Mouse (Mus musculus): Measurements from ENCODE around the gene Nop2.
A peak's percentile ranks its signal among the peaks of the same experiment; 100 is the strongest.

Gene Nop2

DNA sequence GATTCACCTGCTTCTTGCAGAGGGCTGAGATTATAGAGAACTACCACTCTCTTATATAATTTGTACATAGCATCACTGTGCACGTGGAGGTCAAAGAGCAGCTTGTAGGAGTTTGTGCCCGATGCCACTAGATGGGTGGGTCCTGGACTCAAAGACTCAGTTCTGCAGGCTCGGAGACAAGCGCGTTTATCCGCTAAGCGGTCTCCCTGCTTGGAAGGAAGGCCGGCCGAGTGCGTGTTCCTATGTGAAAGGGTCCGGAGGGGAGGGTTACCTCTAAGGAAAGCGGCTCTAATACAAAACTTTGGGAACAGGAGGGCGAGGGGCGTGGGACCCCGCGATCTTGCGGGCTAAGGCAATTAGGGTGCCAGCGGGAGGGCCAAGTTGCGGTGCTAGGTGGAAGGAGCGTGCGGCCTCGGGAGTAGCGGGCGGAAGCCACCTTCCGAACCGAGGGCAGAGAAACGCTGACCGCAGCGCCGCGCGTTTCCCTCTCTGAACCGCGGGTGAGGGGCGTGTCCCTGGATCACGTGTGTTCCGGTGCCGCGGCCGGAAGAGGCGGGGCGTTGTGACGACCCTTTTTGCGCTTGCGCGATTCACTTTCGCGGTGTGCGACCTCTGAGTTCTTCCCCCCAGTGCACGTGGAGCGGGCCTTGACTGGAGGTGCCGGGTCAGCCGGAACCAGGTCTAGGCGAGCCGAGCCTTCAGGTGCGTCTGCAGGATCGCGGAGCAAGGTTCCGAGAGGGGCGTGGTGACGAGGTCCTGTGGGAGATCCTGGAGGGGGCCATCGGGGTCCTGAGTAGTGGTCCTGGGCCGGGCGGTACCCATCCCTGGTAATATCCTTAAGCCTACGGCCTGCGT lies at the start of gene Nop2:
Gene Nop2, plus strand, starts transcription at position 608 of the 855 bp plus-strand sequence.
- DNase-seq: peak; percentile 91 to 94

DNA sequence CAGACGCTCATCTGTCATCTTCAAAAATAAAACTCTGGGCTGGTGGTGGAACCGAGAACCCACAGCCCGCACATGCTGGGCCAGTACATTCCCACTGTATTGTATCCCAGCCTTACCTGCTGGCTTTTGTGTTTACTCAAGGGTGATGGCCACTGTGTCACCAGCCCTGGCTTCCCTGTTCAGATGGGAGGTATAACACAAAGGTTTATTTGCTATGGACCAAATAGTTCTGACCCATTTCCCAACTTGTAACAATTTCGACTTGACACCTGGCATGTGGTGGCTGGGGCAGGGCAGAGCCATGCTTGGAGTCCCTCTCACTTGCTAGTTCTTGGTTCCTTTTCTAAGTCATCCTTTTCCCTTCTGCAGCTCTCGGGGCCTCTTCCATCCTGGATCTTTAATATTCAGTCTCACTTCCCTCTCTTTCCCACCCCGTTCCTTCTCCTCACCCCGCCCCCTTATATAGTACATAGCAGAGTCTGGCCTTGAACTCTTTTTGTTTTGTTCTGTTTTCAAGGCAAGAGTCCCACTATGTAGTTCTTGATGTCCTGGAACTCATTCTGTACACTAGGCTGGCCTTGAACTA lies 48.8 kb upstream of the Nop2 start:
- no peak for DNase-seq

DNA sequence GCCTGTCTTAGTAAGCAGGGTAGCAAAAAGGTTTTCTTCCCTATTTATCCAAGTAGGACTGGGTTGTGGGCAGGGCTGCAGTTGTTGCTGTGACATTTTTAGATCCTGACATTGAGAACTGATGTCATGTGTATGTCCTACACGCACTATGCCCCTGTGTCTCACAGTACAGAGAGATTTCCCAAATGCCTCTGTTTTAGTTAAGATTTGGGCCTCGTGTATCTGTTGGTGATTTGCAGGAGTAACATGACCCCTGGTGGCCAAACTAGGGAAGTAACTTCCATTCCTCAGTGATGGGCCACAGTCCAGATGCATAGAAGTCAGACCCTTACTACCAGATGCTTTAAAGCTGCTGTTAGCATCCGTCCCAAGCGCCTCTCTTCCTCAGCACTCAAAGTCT lies 47.3 kb upstream of the Nop2 start:
- peak; percentile 65 to 74 for DNase-seq

DNA sequence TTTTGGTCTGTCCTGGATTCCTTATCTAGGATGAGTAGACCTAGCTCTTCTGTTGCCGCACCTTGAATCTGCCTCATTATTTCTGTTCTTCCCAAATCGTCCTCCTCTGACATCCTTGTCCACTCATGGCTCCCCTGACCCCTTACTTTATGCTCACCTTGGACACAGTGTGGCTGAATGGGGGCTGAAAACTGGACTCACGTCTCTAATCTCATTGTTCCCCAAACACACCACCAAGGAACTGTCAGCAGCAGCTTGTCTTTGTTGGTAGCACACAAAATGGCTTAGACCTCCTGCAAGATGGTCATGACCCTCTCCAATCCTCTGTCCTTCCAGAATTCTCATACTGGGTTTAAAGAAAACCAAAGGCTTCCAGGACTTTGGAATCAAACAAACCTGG lies 43.8 kb upstream of the Nop2 start:
- DNase-seq: no peak

DNA sequence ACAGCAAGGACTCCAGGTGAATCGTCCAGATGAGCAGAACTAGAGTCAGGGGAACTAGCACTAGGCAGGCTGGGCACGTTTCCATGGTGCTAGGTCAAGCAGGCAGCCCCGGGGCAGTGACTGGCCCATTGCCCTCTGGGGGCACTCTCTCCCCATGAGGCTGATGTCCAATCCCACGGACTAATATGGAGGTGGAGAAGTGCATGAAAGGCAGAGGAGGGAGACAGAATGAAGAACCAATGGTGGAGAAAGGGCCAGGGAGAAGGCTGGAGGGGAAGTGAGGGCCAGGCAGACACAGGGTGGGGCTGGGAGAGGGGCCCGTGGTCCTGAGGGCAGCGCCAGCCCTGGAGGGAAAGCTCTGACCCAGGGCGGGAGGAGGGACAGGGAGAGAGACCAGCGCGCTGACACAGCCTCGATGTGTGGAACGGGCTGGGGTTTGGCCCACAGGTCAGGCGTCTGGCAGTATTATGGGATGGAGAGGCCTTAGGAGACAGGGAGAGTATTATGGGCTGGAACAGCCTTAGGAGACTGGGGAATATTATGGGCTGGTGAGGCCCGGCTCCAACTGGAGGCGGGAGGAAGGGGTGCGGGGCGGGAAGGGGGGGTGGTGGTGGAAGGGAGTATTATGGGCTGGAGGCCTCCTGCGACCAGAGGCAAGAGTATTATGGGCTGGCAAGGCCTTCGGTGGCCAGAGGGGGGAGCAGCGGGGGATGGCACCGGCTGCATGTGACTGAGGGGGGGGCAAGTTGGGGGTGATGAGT lies 43.0 kb upstream of the Nop2 start:
- DNase-seq: peak; percentile 92 to 93

DNA sequence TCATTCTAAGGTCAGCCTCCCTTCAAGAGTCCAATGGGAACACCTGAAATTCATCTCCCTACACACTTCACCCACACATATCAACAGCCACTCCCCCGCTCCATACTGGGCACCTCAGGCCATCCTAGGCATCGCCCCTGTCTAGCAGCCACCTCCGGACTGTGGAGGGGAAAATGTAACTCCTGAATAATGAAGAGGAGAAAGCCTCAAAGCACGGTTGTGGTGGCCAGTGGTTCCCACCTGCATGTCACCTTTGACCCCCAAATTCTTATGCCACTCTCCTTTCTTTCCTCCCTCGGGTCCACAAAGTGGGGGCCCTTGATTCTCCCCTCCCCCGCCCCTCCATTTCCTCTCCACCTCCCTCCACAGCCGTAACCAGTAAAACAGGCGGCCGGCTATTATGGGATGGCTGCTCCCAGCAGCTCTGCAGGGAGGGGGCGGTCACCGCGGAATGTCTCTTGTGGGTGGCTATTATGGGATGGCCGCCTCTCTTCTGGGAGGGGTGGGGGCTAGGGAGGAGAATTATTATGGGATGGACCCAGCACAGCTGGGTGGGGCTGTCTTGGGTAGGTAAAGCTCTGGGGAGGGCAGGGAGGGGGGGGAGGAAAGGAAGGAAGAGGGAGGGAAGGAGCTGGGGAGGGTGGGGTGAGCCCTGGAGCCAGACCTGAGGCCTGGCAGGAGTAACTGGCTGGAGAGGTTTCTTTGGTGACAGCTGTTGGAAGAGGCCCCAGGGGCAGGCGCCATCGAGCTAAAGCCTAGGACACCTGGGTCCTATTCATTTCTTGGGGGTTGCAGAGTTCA lies 42.0 kb upstream of the Nop2 start:
- peak; percentile 87 to 92 for DNase-seq

DNA sequence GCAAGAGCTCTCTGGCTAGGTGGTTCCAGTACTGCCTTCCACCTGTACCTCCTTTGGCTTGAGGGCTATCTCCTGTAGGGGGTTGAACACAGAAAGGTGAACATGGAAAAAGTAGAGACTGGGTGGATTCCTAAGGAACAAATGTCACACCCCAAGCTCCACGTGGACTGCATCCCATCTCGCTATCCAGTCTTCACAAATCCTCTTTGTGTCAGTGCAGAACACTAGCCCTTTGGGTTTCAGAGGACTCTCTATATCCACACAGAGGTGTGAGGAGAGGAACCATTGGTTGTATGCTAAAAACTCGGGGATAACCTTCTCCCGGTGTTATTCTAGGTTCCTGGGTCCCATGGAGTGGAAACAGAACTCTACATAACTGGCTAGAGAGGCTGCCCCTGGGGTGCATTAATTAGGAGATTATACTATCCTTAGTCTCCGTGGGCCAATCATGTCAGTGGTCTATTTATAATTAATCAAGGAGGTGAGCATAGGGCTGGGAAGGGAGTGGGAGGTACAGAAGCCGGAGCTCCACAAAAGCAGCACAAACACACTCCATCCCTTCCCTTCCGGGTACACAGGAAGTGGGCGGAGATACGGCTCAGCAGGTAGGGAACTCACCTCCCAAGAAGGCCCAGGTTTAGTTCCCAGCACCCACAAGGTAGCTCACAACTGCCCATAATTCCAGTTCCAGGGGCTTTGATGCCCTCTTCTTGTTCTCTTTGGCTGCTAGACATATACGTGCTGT lies 41.2 kb upstream of the Nop2 start:
- no peak for DNase-seq

DNA sequence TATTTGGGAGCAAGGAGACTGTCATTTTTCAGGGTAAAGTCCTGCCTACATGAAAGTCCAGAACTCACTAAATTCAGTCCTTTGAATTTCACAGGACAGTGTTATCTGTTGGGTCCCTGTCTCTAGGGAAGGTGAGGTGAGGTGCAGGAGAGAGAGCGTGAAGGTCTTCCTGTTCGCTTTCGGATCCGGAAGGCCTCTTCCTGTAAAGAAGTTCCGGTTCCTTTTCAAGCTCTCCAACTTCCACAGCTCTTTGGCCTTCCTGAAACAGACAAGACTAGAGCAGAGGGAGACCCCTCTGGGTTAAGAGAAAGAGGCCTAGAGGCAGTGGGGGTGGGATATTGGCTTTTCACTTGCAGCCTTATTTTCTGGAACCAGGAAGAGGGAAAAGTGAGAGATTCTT lies 39.3 kb upstream of the Nop2 start:
- DNase-seq: no peak

DNA sequence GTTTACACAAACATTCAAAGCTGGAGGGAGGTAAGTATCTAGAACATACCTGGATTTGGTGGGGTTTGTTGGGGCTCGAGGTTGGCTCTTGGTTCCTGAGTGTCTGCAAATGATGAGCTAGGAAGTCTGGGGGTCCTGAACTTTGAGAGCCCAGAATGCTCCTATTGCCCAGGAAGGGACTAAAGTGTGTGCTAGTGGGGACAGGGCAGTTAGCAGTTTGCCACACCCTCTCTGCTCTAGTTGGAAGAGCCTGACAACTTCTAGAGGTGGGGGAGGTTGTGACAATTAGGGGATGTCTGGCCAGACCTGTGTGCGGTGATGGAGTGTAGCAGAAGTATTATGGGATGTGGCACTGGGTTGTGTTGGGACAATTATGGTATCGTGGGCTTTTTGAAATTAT lies 36.9 kb upstream of the Nop2 start:
- DNase-seq: no peak

DNA sequence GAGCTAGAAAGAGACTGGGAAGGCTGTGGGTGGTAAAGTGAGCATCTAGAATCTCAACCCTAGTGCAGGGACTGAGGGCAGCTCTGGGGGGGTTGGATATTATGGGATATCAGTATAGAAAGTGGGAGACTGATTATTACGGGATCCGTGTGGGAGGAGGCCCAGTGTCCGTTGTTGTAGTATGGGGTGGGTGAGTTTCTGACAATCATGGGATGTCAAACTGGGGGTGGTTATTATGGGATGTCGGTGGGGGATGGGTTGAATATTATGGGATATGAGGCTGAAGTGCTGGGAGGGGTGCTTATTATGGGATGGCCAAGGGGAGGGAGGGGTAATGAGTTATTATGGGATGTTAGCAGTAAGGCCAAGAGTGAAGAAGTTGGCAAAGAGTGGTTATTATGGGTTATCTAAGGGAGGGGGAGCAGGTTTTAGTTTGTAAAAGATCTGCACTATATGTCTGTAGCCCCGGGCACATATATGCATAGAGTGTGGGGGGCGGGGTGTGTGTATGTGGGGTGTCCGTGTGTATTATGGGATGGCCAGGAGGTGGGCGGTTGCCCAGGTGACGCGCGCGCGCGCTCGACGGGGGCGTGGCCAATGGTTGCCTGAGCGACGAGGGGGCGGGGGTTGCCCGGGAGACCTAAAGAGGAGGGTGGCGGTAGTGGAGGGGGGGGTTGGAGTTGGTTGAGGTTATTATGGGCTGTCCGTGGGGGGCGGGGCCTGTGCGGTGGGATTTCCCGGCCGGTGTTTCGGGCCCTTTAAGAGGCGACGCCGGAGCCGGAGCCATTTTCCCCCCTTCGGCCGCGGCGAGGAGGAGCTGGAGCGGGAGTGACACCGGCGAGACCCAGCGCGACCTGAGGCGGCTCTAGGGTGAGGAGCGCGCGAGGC lies 36.1 kb upstream of the Nop2 start, which contains the start of gene Chd4:
Gene Chd4, plus strand, starts transcription at position 591 of the 888 bp plus-strand sequence.
- peak; percentile 98 to 99 for DNase-seq

DNA sequence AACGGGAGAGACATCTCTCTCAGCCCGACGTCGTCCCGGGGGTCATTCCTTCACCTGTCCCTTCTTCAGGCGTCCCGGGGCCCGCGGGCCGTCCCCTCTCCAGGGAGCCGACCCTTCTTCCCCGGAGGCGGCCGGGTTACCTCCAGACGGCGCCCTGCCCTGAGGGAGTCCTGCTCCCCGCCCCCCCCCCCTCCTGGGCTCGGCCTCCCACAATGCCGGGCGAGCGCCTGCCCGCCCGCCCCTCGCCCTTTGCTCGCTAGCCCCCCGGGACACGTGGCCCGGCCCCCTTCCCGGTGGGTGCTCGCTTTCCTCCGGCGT lies 35.5 kb upstream of the Nop2 start:
- no peak for DNase-seq

DNA sequence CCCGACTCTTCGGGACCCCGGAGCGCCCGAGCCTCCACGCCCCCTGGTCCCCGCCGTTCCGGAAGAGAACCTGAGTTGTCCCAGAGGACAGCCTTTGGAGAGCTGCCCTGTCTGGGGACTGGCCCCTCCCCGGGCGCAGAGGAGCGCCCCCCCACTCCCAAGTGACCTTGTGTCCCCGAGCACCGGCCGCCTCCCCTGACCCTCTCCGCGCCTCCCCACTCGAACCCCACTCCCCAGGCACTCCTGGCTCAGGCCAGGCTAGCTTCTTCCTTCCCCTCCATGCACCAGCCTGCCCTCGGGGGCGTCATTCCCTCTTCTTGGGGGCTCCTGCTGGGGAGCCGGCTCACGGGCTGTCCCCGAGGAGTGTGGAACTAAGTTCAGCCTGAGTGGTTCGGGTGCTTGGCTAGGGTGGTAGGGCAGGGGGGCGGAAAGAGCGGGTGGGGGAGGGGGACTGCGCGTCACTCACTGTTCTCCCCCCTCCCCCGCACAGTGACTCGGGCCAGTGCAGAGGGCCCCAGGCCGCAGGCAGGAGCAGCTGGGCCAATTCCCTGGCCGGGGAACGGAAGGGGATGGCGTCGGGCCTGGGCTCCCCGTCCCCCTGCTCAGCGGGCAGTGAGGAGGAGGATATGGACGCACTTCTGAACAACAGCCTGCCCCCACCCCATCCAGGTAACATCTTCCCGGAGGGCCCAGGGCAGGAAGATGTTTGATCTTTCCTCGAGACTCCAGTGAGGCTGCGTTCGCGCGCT lies 34.9 kb upstream of the Nop2 start:
- DNase-seq: peak; percentile 71 to 85

DNA sequence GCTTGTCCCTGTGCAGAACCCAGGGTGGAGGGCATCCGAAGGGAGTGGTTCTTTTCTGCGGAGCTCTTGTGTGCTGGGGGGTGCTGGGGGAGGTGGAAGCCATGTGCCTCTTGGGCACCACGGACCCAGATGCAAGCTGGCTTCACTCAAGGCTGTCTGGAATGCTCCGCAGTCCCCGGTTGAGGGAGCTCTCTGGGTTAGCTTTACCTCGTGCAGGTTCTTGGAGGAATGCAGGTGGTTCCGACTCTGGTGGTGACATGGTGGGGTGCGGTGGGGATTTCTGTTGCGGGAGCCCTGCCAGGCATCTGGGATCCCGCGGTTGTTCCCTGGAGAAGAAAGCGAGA lies 34.4 kb upstream of the Nop2 start:
- DNase-seq: no peak

DNA sequence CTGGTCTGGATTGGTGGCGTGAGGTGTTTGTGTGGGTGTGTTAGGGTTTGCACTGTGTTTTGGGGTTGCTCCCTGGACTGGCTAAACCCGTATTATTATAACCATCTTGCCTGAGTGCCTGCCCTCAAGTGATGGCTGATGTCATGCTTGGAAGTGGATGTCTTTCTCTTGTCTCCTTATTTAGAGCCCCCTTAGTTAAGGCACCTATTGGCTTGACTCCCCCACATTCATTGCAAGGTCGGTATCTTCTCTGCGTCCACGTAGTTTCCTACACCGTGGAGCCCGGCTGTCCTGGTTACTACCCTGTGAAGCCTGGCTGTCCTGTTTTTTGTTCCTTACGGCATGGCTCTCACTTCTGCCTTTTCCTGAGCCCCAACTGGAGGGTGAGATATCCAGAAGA lies 33.8 kb upstream of the Nop2 start:
- no peak for DNase-seq

DNA sequence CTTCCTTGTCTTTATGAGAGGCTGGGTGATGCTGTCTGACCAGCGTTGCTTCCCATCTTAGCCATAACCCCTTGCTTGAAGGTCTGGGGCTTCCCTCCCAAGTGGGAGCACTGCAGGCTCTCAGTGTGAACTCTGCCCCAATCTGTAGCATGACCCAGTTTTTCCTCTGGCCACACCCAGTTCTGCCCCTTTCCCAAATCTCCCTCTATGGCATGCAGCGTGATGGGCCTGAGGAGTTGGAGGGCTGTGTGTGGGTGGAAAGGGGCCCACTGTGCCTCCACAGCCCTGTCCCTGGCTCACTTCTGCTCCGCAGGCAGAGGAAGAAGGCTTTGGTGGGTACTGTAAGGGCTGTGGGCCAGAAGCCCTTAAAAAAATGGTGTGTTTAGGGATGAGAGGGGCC lies 33.2 kb upstream of the Nop2 start:
- DNase-seq: no peak

DNA sequence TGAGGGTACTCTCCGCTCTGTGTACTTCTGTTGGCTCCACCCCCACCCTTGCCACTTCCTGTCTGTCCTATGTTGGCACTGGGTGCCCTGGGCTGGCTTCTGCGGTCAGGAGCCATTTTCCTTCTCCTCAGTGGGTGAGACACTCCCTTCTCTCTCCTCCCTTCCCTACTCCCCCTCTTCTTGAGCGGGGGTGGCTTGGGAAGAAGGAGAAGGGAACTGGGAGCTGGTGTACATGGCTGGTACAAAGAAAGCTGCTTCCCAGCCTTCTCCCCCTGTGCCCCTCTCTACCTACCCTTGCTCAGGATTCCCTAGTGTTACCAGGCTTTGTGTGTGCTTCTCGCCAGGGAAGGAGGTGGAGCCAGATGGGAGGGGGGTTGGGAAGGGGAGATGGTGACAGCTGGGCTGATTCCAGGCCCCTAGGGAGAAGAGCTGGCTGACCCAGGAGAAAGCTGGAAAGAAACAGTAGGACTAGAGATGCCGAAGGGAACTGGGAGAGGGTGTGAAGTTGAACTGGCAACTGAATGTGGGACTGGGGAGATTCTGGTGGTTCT lies 32.2 kb upstream of the Nop2 start:
- DNase-seq: peak; percentile 37 to 54

DNA sequence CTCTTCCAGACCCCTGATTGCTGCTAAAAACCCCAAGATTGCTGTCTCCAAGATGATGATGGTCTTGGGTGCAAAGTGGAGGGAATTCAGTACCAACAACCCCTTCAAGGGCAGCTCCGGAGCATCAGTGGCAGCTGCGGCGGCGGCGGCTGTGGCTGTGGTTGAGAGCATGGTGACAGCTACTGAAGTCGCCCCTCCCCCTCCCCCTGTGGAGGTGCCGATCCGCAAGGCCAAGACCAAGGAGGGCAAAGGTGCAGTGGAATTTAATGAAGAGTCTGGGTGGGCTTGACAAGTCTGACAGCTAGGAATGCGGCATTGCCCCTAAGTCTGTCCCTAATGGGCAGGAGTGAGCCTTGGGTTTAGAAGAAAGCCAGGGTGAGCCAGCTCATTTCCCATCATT lies 30.3 kb upstream of the Nop2 start:
- no peak for DNase-seq

DNA sequence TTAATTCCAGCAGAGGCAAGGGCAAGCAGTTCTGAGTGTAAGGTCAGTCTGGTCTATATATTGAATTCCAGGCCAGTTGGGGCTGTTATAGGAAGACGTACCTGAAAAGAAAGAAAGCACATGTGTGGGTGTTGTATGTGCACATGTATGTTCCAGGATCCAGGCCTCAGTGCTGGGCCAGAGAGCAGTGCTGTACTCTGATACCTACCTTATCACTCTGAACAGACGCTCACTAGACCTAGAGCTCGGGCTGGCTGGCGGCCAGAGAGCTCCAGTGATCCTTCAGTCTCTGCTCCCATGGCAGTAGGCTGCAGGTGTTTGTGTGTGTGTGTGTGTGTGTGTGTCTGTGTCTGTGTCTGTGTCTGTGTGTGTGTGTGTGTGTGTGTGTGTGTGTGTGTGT lies 27.5 kb upstream of the Nop2 start:
- peak in 1 of 2 experiments; percentile 67 for DNase-seq

DNA sequence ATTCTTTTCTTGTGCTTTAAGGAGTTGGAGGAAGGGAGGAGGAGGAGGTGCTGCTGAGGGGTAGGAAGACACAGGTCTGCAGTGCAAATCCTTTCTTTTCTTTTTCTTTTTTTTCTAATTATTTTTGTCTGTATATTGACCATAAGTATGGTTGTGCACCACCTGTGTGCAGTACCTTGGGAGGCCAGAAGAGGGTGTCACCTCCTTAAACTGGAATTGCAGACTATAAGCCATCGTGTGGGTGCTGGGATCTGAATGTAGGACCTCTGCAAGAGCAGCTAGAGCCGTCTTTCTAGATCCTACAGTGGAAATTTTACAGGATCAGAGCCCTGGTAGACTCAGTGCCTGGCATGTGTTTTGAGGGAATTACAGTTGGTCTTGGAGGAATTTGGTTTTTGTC lies 24.0 kb upstream of the Nop2 start:
- peak in 1 of 2 experiments; percentile 31 for DNase-seq

DNA sequence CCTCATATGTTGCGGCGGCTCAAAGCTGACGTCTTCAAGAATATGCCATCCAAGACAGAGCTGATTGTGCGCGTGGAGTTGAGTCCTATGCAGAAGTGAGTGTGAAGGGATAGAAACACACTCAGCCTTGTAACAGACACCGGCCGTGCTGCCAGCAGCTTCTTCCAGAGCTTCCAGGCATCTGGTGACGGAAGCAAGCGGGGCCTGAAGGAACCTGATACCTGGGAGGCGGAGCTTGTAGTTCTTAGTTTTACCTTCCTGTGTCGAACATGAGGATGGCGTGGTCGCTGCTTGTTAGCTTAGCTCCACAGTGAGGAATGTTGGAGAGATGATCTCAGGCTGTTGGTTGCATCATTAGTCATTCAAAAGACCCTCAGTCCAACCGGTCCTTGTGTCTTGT lies 22.3 kb upstream of the Nop2 start:
- DNase-seq: no peak

All from kidney, postnatal 36 days (tissue).